Mouse (Mus musculus): ENCODE measurements around the gene Ric8a. TPM values are rescaled to one million over a fixed set of nuclear protein-coding genes. Genes with fewer than 3 reads are reported as not detected.
A peak's percentile ranks its signal among the peaks of the same experiment; 100 is the strongest.

The Ric8a gene
- polyA plus RNA-seq, 1 experiment from 2014 or later: 60.4 TPM

GRCm38 (mm10) chr7:140828171-140828881, 28.4 kb upstream of the Ric8a start:
- no peak overlapping the region for H3K4me3 ChIP-seq (ENCODE audit: low read depth, low read length)
- DNase-seq (ENCODE audit: low spot score, missing footprints) (peak; percentile 80), ATAC-seq (ENCODE audit: low FRiP score) (no peak)
- no peak overlapping the region for H3K27ac ChIP-seq (ENCODE audit: low read depth, low read length)
- H3K36me3 ChIP-seq (ENCODE audit: control insufficient read depth, insufficient read depth, low read length): no peaks in the 10 kb centered on the region
- H3K9me3 ChIP-seq (ENCODE audit: control insufficient read depth, low read length): no peaks in the 10 kb centered on the region
- 40% methylated on average over 8 of the region's 8 CpGs for WGBS
- H3K9ac ChIP-seq (ENCODE audit: low read length): no peak overlapping the region
- H3K4me1 ChIP-seq (ENCODE audit: control insufficient read depth, insufficient read depth, low read length): no peaks in the 10 kb centered on the region
- H3K4me2 ChIP-seq: no peak overlapping the region
- H3K27me3 ChIP-seq (ENCODE audit: control insufficient read depth, insufficient read depth, low read length): no peaks in the 10 kb centered on the region

GRCm38 (mm10) chr7:140831447-140831846, 25.3 kb upstream of the Ric8a start:
- ATAC-seq (ENCODE audit: low FRiP score) (no peak), DNase-seq (ENCODE audit: low spot score, missing footprints) (peak; percentile 8)
- Histone ChIP-seq H3K4me2 (no peak overlapping the region), H3K4me3 (ENCODE audit: low read depth, low read length) (no peak overlapping the region), H3K27me3 (ENCODE audit: control insufficient read depth, insufficient read depth, low read length) (no peaks in the 10 kb centered on the region), H3K36me3 (ENCODE audit: control insufficient read depth, insufficient read depth, low read length) (no peaks in the 10 kb centered on the region), H3K9ac (ENCODE audit: low read length) (no peak overlapping the region), H3K27ac (ENCODE audit: low read depth, low read length) (no peak overlapping the region), H3K4me1 (ENCODE audit: control insufficient read depth, insufficient read depth, low read length) (no peaks in the 10 kb centered on the region), H3K9me3 (ENCODE audit: control insufficient read depth, low read length) (no peaks in the 10 kb centered on the region)
- 74% methylated on average over 6 of the region's 6 CpGs for WGBS

- 74% methylated on average over 4 of the region's 4 CpGs for WGBS
- no peaks in the 10 kb centered on the region for H3K36me3 ChIP-seq (ENCODE audit: control insufficient read depth, insufficient read depth, low read length)
- no peak overlapping the region for H3K4me3 ChIP-seq (ENCODE audit: low read depth, low read length)
- H3K27ac ChIP-seq (ENCODE audit: low read depth, low read length): no peak overlapping the region
- H3K9ac ChIP-seq (ENCODE audit: low read length): no peak overlapping the region
- H3K9me3 ChIP-seq (ENCODE audit: control insufficient read depth, low read length): no peaks in the 10 kb centered on the region
- no peak overlapping the region for H3K4me2 ChIP-seq
- H3K4me1 ChIP-seq (ENCODE audit: control insufficient read depth, insufficient read depth, low read length): no peaks in the 10 kb centered on the region
- no peaks in the 10 kb centered on the region for H3K27me3 ChIP-seq (ENCODE audit: control insufficient read depth, insufficient read depth, low read length)
- peak; percentile 47 for DNase-seq (ENCODE audit: low spot score, missing footprints)
- no peak for ATAC-seq (ENCODE audit: low FRiP score)
Observed at GRCm38 (mm10) chr7:140833341-140833740, 23.4 kb upstream of the Ric8a start.

GRCm38 (mm10) chr7:140834968-140835757, 21.6 kb upstream of the Ric8a start, which contains the start of gene Urah:
Gene Urah, plus strand, starts transcription at chr7:140835018.
- DNase-seq (ENCODE audit: low spot score, missing footprints): no peak
- no peak for ATAC-seq (ENCODE audit: low FRiP score)
- WGBS: 43% methylated on average over 20 of the region's 20 CpGs
- Histone ChIP-seq H3K4me1 (ENCODE audit: control insufficient read depth, insufficient read depth, low read length) (no peaks in the 10 kb centered on the region), H3K4me2 (no peak within 1 kb of the TSS), H3K9me3 (ENCODE audit: control insufficient read depth, low read length) (no peaks in the 10 kb centered on the region), H3K27ac (ENCODE audit: low read depth, low read length) (no peak within 1 kb of the TSS), H3K36me3 (ENCODE audit: control insufficient read depth, insufficient read depth, low read length) (no peaks in the 10 kb centered on the region), H3K4me3 (ENCODE audit: low read depth, low read length) (no peak within 1 kb of the TSS), H3K9ac (ENCODE audit: low read length) (no peak within 1 kb of the TSS), H3K27me3 (ENCODE audit: control insufficient read depth, insufficient read depth, low read length) (no peaks in the 10 kb centered on the region)

GRCm38 (mm10) chr7:140835758-140836087, 21.0 kb upstream of the Ric8a start:
- DNase-seq (ENCODE audit: low spot score, missing footprints) (no peak), ATAC-seq (ENCODE audit: low FRiP score) (no peak)
- no peaks in the 10 kb centered on the region for H3K36me3 ChIP-seq (ENCODE audit: control insufficient read depth, insufficient read depth, low read length)
- H3K27me3 ChIP-seq (ENCODE audit: control insufficient read depth, insufficient read depth, low read length): no peaks in the 10 kb centered on the region
- no peak overlapping the region for H3K9ac ChIP-seq (ENCODE audit: low read length)
- 73% methylated on average over 2 of the region's 2 CpGs for WGBS
- H3K4me1 ChIP-seq (ENCODE audit: control insufficient read depth, insufficient read depth, low read length): no peaks in the 10 kb centered on the region
- H3K27ac ChIP-seq (ENCODE audit: low read depth, low read length): no peak overlapping the region
- H3K9me3 ChIP-seq (ENCODE audit: control insufficient read depth, low read length): no peaks in the 10 kb centered on the region
- no peak overlapping the region for H3K4me2 ChIP-seq
- H3K4me3 ChIP-seq (ENCODE audit: low read depth, low read length): no peak overlapping the region

GRCm38 (mm10) chr7:140836243-140837115, 20.3 kb upstream of the Ric8a start:
- H3K27ac ChIP-seq (ENCODE audit: low read depth, low read length): no peak overlapping the region
- no peaks in the 10 kb centered on the region for H3K36me3 ChIP-seq (ENCODE audit: control insufficient read depth, insufficient read depth, low read length)
- H3K9ac ChIP-seq (ENCODE audit: low read length): no peak overlapping the region
- H3K4me1 ChIP-seq (ENCODE audit: control insufficient read depth, insufficient read depth, low read length): no peaks in the 10 kb centered on the region
- ATAC-seq (ENCODE audit: low FRiP score): no peak
- WGBS: 84% methylated on average over 9 of the region's 9 CpGs
- H3K9me3 ChIP-seq (ENCODE audit: control insufficient read depth, low read length): no peaks in the 10 kb centered on the region
- no peak for DNase-seq (ENCODE audit: low spot score, missing footprints)
- H3K4me3 ChIP-seq (ENCODE audit: low read depth, low read length): no peak overlapping the region
- H3K4me2 ChIP-seq: no peak overlapping the region
- H3K27me3 ChIP-seq (ENCODE audit: control insufficient read depth, insufficient read depth, low read length): no peaks in the 10 kb centered on the region

- ATAC-seq (ENCODE audit: low FRiP score): no peak
- Histone ChIP-seq H3K4me3 (ENCODE audit: low read depth, low read length) (no peak overlapping the region), H3K27ac (ENCODE audit: low read depth, low read length) (no peak overlapping the region), H3K27me3 (ENCODE audit: control insufficient read depth, insufficient read depth, low read length) (0 out of 2 replicates have a peak, but pooled peaks cover 2% of the 10 kb centered on the region), H3K4me2 (no peak overlapping the region), H3K4me1 (ENCODE audit: control insufficient read depth, insufficient read depth, low read length) (no peaks in the 10 kb centered on the region), H3K36me3 (ENCODE audit: control insufficient read depth, insufficient read depth, low read length) (no peaks in the 10 kb centered on the region), H3K9me3 (ENCODE audit: control insufficient read depth, low read length) (no peaks in the 10 kb centered on the region), H3K9ac (ENCODE audit: low read length) (no peak overlapping the region)
- DNase-seq (ENCODE audit: low spot score, missing footprints): peak; percentile 76
- WGBS: 69% methylated on average over 5 of the region's 5 CpGs
Observed at GRCm38 (mm10) chr7:140839556-140839955, 17.2 kb upstream of the Ric8a start.

GRCm38 (mm10) chr7:140840750-140841735, 15.7 kb upstream of the Ric8a start:
- no peak overlapping the region for H3K4me2 ChIP-seq
- H3K9ac ChIP-seq (ENCODE audit: low read length): no peak overlapping the region
- H3K27me3 ChIP-seq (ENCODE audit: control insufficient read depth, insufficient read depth, low read length): 0 out of 2 replicates have a peak, but pooled peaks cover 2% of the 10 kb centered on the region
- ATAC-seq (ENCODE audit: low FRiP score) (no peak), DNase-seq (ENCODE audit: low spot score, missing footprints) (peak; percentile 62)
- H3K9me3 ChIP-seq (ENCODE audit: control insufficient read depth, low read length): no peaks in the 10 kb centered on the region
- no peaks in the 10 kb centered on the region; the same call in 1 of the 2 replicates for H3K4me1 ChIP-seq (ENCODE audit: control insufficient read depth, insufficient read depth, low read length)
- no peak overlapping the region for H3K27ac ChIP-seq (ENCODE audit: low read depth, low read length)
- H3K36me3 ChIP-seq (ENCODE audit: control insufficient read depth, insufficient read depth, low read length): no peaks in the 10 kb centered on the region
- WGBS: 39% methylated on average over 19 of the region's 19 CpGs
- H3K4me3 ChIP-seq (ENCODE audit: low read depth, low read length): no peak overlapping the region
